Mouse (Mus musculus): ENCODE measurements around the gene Rgs2. TPM values are rescaled to one million over a fixed set of nuclear protein-coding genes. Genes with fewer than 3 reads are reported as not detected.

Gene Rgs2
- polyA plus RNA-seq, 1 experiment, result 39.3 TPM

DNA sequence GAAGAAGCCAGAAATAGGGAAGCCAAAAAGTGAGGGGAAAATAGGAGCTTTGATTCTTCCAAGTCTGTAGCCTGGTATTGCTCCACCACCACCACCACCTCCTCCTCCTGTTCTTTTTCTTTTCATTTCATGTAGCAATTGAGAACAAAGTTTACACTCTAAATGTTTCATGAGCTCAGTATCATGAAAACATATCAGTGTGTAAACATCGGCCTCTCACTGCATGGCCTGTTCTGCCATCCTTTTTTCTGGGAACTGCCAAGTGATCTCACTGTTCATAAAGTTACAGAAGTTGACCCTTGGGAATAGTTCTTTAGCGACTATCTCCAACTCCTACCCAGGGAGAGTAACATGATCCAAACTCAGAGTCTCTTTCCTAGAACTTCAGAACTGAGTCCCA lies 51.1 kb downstream of the Rgs2 start:
- TF ChIP-seq POLR2A (IDR thresholded peaks at IDR 0.05; ENCODE audit: extremely low read depth, insufficient read depth, low read length), result no peak
- no peaks in the 10 kb centered on the region for H3K4me1 ChIP-seq (ENCODE audit: control insufficient read depth, insufficient read depth, low read length)
- no peak overlapping the region for H3K4me3 ChIP-seq (ENCODE audit: insufficient read depth, low read length)
- H3K27ac ChIP-seq (ENCODE audit: insufficient read depth, low read length), result no peak overlapping the region

Other genes with a start within 250 kb of the Rgs2 start
- 13.0 and 13.5 TPM in 2 replicates for gene Trove2, start 227.1 kb downstream of the Rgs2 start, polyA plus RNA-seq (2012; rRNA removed)
- 32.0 and 33.6 TPM in 2 replicates for gene Uchl5, start 226.9 kb downstream of the Rgs2 start, polyA plus RNA-seq (2012; rRNA removed)
- 0.15 and 0.19 TPM in 2 replicates for gene Rgs13, start 173.2 kb upstream of the Rgs2 start, polyA plus RNA-seq (2012; rRNA removed)
- gene Rgs1, start 245.1 kb upstream of the Rgs2 start, polyA plus RNA-seq (2012; rRNA removed), result 0.15 and 0.47 TPM in 2 replicates